Mouse (Mus musculus) megakaryocyte progenitor cell, adult 5-6 weeks (primary cell): ENCODE results near the gene Naaa. TPM values are rescaled to one million over a fixed set of nuclear protein-coding genes. Genes with fewer than 3 reads are reported as not detected.

Source experiments
- ATAC-seq: replicated peaks from 2 replicates; pipeline ENCODE4 v1.8.0; 2016; ENCODE audit warnings: mild to moderate bottlenecking, moderate TSS enrichment, inconsistent platforms; ENCODE audit not compliant: poor library complexity
- total RNA-seq, 2 experiments: library from RNA; stranded (forward) in 1 of 2; stranded (reverse) in 1 of 2; fragments of 157-497, 149-512 nt in 1 of 2; fragments of 200-1000 nt in 1 of 2; gene quantifications; 2 replicates each; pipeline versions ENCODE4 v1.2.3 to v1.2.4; 2015 to 2017

Gene Naaa
- total RNA-seq, 2 experiments from 2014 or later = 12.0 to 13.5 TPM

- peak; percentile 78 for ATAC-seq
Observed at GRCm38 (mm10) chr5:92218915-92219793, 58.8 kb downstream of the Naaa start.

GRCm38 (mm10) chr5:92215308-92215707 lies 62.7 kb downstream of the Naaa start, which contains the start of gene U90926:
TSS of gene U90926 (minus strand) at chr5:92215408.
- ATAC-seq = no peak

GRCm38 (mm10) chr5:92212231-92212630 lies 65.7 kb downstream of the Naaa start:
- ATAC-seq = no peak

GRCm38 (mm10) chr5:92210205-92210604 lies 67.8 kb downstream of the Naaa start:
- ATAC-seq = no peak

Other genes starting within 250 kb of the Naaa start
- gene Cdkl2, start 234.3 kb downstream of the Naaa start, total RNA-seq (2015) = 0.07 TPM in 1 of 2 replicates, not detected in the other
- gene Cdkl2, start 234.3 kb downstream of the Naaa start, total RNA-seq (2017) = 0.17 TPM in 1 of 2 replicates, not detected in the other
- gene G3bp2, start 194.5 kb downstream of the Naaa start, total RNA-seq (2015) = 91.0 and 97.5 TPM in 2 replicates
- 122 and 128 TPM in 2 replicates for gene G3bp2, start 194.5 kb downstream of the Naaa start, total RNA-seq (2017)
- 56.2 and 56.6 TPM in 2 replicates for gene Uso1, start 140.2 kb downstream of the Naaa start, total RNA-seq (2015)
- 22.5 and 23.5 TPM in 2 replicates for gene Uso1, start 140.2 kb downstream of the Naaa start, total RNA-seq (2017)
- gene U90926, start 62.8 kb downstream of the Naaa start, total RNA-seq (2015) = not detected in 2 replicates
- gene U90926, start 62.8 kb downstream of the Naaa start, total RNA-seq (2017) = not detected in 2 replicates
- 0.99 TPM in 1 of 2 replicates, not detected in the other for gene Ppef2, start 21.9 kb downstream of the Naaa start, total RNA-seq (2015)
- gene Ppef2, start 21.9 kb downstream of the Naaa start, total RNA-seq (2017) = 0.37 TPM in 1 of 2 replicates, not detected in the other
- 39.5 and 46.5 TPM in 2 replicates for gene Sdad1, start 32.3 kb upstream of the Naaa start, total RNA-seq (2015)
- 69.5 and 86.2 TPM in 2 replicates for gene Sdad1, start 32.3 kb upstream of the Naaa start, total RNA-seq (2017)
- gene Cxcl9, start 49.9 kb upstream of the Naaa start, total RNA-seq (2015) = 0.37 and 1.2 TPM in 2 replicates
- 0.27 and 0.33 TPM in 2 replicates for gene Cxcl9, start 49.9 kb upstream of the Naaa start, total RNA-seq (2017)
- gene Art3, start 53.7 kb upstream of the Naaa start, total RNA-seq (2015) = 1.2 and 1.5 TPM in 2 replicates
- 0.54 TPM in 1 of 2 replicates, not detected in the other for gene Art3, start 53.7 kb upstream of the Naaa start, total RNA-seq (2017)
- 4.7 and 10.5 TPM in 2 replicates for gene Cxcl10, start 70.7 kb upstream of the Naaa start, total RNA-seq (2015)
- gene Cxcl10, start 70.7 kb upstream of the Naaa start, total RNA-seq (2017) = 1.3 and 5.3 TPM in 2 replicates
- gene Nup54, start 157.0 kb upstream of the Naaa start, total RNA-seq (2015) = 78.1 and 96.0 TPM in 2 replicates
- 75.8 and 82.2 TPM in 2 replicates for gene Nup54, start 157.0 kb upstream of the Naaa start, total RNA-seq (2017)
- 27.0 and 30.0 TPM in 2 replicates for gene Scarb2, start 228.7 kb upstream of the Naaa start, total RNA-seq (2015)
- 40.4 and 44.8 TPM in 2 replicates for gene Scarb2, start 228.7 kb upstream of the Naaa start, total RNA-seq (2017)